Mouse (Mus musculus) ES-Bruce4 (cell line): ENCODE data around the gene Kalrn. TPM values are rescaled to one million over a fixed set of nuclear protein-coding genes. Genes with fewer than 3 reads are reported as not detected.

Experiments
- H3K27ac ChIP-seq: 2 replicates; pipeline ENCODE4 v1.5.1; 2012; ENCODE audit warnings: low read length, inconsistent platforms; ENCODE audit not compliant: insufficient read depth
- H3K27me3 ChIP-seq: 2 replicates; pipeline ENCODE4 v1.6.1; 2012; ENCODE audit warnings: mild to moderate bottlenecking, low read length, inconsistent platforms; ENCODE audit not compliant: control insufficient read depth, poor library complexity, insufficient read depth, severe bottlenecking
- H3K36me3 ChIP-seq: 2 replicates; pipeline ENCODE4 v1.6.1; 2012; ENCODE audit warnings: inconsistent platforms, mild to moderate bottlenecking, low read length, moderate library complexity; ENCODE audit not compliant: control insufficient read depth, poor library complexity, insufficient read depth, severe bottlenecking
- H3K4me1 ChIP-seq: one replicate; pipeline ENCODE4 v1.8.1; 2011; ENCODE audit warnings: low read length; ENCODE audit not compliant: control insufficient read depth, insufficient read depth
- H3K4me3 ChIP-seq: 2 replicates; pipeline ENCODE4 v1.5.1; 2011; ENCODE audit warnings: low read depth, mild to moderate bottlenecking, low read length
- H3K9ac ChIP-seq: 2 replicates; pipeline ENCODE4 v1.6.1; 2012; ENCODE audit warnings: low read depth, mild to moderate bottlenecking, inconsistent platforms; ENCODE audit not compliant: poor library complexity, severe bottlenecking
- H3K9me3 ChIP-seq: replicated peaks from 2 replicates; pipeline ENCODE4 v1.6.1; 2012; ENCODE audit warnings: mild to moderate bottlenecking, low read length, inconsistent platforms; ENCODE audit not compliant: control insufficient read depth, poor library complexity, insufficient read depth, severe bottlenecking
- CTCF ChIP-seq: IDR thresholded peaks from one replicate; pipeline ENCODE4 v1.8.1; 2011; ENCODE audit warnings: low read depth, low read length
- EP300 ChIP-seq: IDR thresholded peaks from 2 replicates; pipeline ENCODE4 v1.6.1; 2011; ENCODE audit warnings: low read depth, low read length; ENCODE audit not compliant: insufficient read depth
- POLR2A ChIP-seq: IDR thresholded peaks from one replicate; pipeline ENCODE4 v1.8.1; 2011; ENCODE audit warnings: low read length; ENCODE audit not compliant: insufficient read depth
- polyA plus RNA-seq: library from polyadenylated mRNA; stranded (reverse); fragments of >200 nt; gene quantifications from 2 replicates; pipeline ENCODE4 v1.2.4, GENCODE M21; 2011; ENCODE audit warnings: low read depth; ENCODE audit not compliant: missing spikeins, insufficient read depth, insufficient read length

Kalrn gene
- polyA plus RNA-seq, 1 experiment, result 8.2 TPM

DNA sequence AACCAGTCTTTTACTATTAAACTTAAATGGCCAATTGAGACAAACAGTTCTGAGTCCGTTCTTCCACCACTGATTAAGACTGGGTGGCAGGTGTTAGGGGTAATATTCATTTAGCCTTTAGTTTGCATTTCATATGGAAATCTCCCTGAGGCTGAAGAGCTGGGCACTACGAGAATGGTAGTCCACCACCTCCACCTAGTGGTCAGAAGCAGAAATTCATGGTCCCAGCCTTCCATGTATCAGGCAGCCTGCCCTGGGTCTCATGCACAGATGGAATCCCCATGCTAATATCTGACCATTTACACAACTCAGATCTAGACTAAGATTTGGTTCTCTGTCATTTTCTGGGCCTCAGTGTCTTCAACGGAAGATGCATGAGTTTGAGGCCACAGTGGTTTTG lies 458.7 kb downstream of the Kalrn start:
- Histone ChIP-seq H3K4me3 (no peak overlapping the region), H3K4me1 (no peaks in the 10 kb centered on the region)
- TF ChIP-seq CTCF (peak; percentile 79), POLR2A (no peak)

DNA sequence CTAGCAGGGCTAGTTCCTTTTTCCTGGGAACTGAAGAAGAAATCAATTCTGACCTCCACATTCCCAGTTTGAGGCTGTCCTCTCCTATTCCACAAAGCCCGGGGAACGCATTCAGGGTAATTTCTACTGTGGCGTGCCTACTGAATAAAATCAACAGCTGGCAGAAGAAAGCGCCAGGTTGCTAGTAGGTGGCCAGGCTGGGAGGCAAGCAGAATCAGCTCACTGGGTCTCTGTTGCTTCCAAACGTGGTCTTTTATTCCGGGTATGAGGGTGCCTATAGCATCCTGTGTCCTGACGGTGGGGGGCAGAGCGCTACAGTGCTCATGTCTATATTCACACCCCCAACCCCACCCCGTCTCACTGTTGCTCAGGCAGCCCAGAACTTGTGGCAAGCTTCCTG lies 460.2 kb downstream of the Kalrn start:
- no peaks in the 10 kb centered on the region for H3K4me1 ChIP-seq
- H3K9ac ChIP-seq, result no peak overlapping the region
- H3K27ac ChIP-seq, result no peak overlapping the region
- no peak overlapping the region for H3K4me3 ChIP-seq
- no peaks in the 10 kb centered on the region for H3K9me3 ChIP-seq
- TF ChIP-seq CTCF (no peak), EP300 (no peak), POLR2A (no peak)
- no peaks in the 10 kb centered on the region for H3K36me3 ChIP-seq
- H3K27me3 ChIP-seq, result no peaks in the 10 kb centered on the region

More for the DNA sequence above, 458.7 kb downstream of the Kalrn start:
- H3K9me3 ChIP-seq, result no peaks in the 10 kb centered on the region
- H3K27me3 ChIP-seq, result no peaks in the 10 kb centered on the region
- H3K27ac ChIP-seq, result no peak overlapping the region
- H3K36me3 ChIP-seq, result no peaks in the 10 kb centered on the region
- H3K9ac ChIP-seq, result no peak overlapping the region

GRCm38 (mm10) chr16:34112490-34112889 lies 460.8 kb downstream of the Kalrn start:
- H3K9ac ChIP-seq, result no peak overlapping the region
- no peaks in the 10 kb centered on the region for H3K4me1 ChIP-seq
- H3K4me3 ChIP-seq, result no peak overlapping the region
- H3K36me3 ChIP-seq, result no peaks in the 10 kb centered on the region
- no peaks in the 10 kb centered on the region for H3K27me3 ChIP-seq
- peak; percentile 81 for TF ChIP-seq CTCF
- TF ChIP-seq EP300, result no peak
- TF ChIP-seq POLR2A, result no peak
- H3K27ac ChIP-seq, result no peak overlapping the region
- H3K9me3 ChIP-seq, result no peaks in the 10 kb centered on the region

DNA sequence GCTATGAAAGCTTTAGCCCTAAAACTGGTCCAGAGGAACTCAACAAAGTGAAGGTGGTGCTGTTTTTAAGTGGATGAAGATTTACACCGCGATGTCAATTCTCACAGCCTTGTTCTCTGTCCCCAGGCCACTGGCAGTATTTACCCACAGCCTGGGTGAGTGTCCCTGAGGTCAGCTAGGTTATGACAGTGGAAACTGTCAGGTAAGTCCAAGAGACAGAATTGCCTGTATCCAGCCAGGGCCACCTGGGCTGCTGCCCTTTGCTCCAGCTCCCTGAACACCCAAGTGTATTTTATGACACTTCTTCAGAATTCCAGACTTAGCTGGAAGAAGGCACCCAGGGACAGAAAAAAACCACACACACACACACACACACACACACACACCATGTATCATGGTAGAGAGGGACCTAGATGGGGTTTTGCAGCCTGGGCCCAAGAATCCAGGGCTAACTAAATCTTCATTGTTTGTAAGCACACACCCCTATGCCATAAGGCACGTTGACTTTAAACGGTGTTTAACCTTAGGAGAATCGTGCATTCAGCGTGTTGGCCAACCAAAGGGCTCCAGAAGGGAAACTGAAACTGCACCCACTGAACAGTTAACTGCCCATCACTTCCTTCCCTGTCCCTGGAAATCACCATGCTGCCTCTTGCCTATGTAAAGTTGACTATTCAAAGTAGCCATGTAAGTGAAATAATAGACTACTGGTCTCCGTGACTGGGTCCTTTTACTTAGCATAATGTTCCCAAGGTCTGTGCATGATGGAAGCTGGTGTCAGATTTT lies 462.3 kb downstream of the Kalrn start:
- TF ChIP-seq EP300 (no peak), POLR2A (no peak), CTCF (no peak)
- Histone ChIP-seq H3K4me3 (no peak overlapping the region), H3K27me3 (no peaks in the 10 kb centered on the region), H3K27ac (no peak overlapping the region), H3K36me3 (no peaks in the 10 kb centered on the region), H3K4me1 (no peaks in the 10 kb centered on the region), H3K9me3 (no peaks in the 10 kb centered on the region), H3K9ac (no peak overlapping the region)

- no peak overlapping the region for H3K4me3 ChIP-seq
- H3K9ac ChIP-seq, result no peak overlapping the region
- H3K4me1 ChIP-seq, result no peaks in the 10 kb centered on the region
- no peaks in the 10 kb centered on the region for H3K36me3 ChIP-seq
- H3K27me3 ChIP-seq, result no peaks in the 10 kb centered on the region
- H3K9me3 ChIP-seq, result no peaks in the 10 kb centered on the region
- TF ChIP-seq POLR2A (no peak), CTCF (no peak), EP300 (no peak)
- H3K27ac ChIP-seq, result no peak overlapping the region
Observed at GRCm38 (mm10) chr16:34104427-34104826, 468.9 kb downstream of the Kalrn start.

- H3K4me3 ChIP-seq, result no peak overlapping the region
Observed at GRCm38 (mm10) chr16:34102742-34103141, 470.6 kb downstream of the Kalrn start.

More at GRCm38 (mm10) chr16:34102742-34103141, 470.6 kb downstream of the Kalrn start:
- TF ChIP-seq CTCF, result no peak
- TF ChIP-seq EP300, result no peak
- no peak for TF ChIP-seq POLR2A
- Histone ChIP-seq H3K27ac (no peak overlapping the region), H3K4me1 (no peaks in the 10 kb centered on the region), H3K9ac (no peak overlapping the region), H3K36me3 (no peaks in the 10 kb centered on the region), H3K27me3 (no peaks in the 10 kb centered on the region), H3K9me3 (no peaks in the 10 kb centered on the region)
